Mouse (Mus musculus) intestine, embryonic 16.5 days (tissue): ENCODE data around the gene Suclg1. TPM values are rescaled to one million over a fixed set of nuclear protein-coding genes. Genes with fewer than 3 reads are reported as not detected.

ENCODE experiments used
- ATAC-seq: fragments of 200-750 bp; cut with Nextera tagmentation; 2 replicates; pipeline ENCODE4 v1.8.0; 2017; ENCODE audit warnings: moderate TSS enrichment, moderate library complexity
- H3K27ac ChIP-seq: fragments of 300-500 bp; sonication (generic); 2 replicates; pipeline ENCODE4 v1.5.1; 2014; ENCODE audit warnings: mild to moderate bottlenecking, low read length
- H3K27me3 ChIP-seq: fragments of 300-500 bp; sonication (generic); replicated peaks from 2 replicates; pipeline ENCODE4 v1.6.1; 2014; ENCODE audit warnings: low read length, control low read depth, mixed read lengths; ENCODE audit not compliant: control insufficient read depth, insufficient read depth
- H3K36me3 ChIP-seq: fragments of 300-500 bp; sonication (generic); 2 replicates; pipeline ENCODE4 v1.6.1; 2014; ENCODE audit warnings: low read length, control low read depth; ENCODE audit not compliant: control insufficient read depth, insufficient read depth
- H3K4me1 ChIP-seq: fragments of 300-500 bp; sonication (generic); 2 replicates; pipeline ENCODE4 v1.6.1; 2014; ENCODE audit warnings: low read length, control low read depth, mixed read lengths; ENCODE audit not compliant: control insufficient read depth, insufficient read depth
- H3K4me2 ChIP-seq: fragments of 300-500 bp; sonication (generic); 2 replicates; pipeline ENCODE4 v1.6.1; 2014; ENCODE audit warnings: low read depth, low read length, control low read depth
- H3K4me3 ChIP-seq: fragments of 300-500 bp; sonication (generic); 2 replicates; pipeline ENCODE4 v1.5.1; 2014; ENCODE audit warnings: mild to moderate bottlenecking, low read length
- H3K9ac ChIP-seq: fragments of 300-500 bp; sonication (generic); 2 replicates; pipeline ENCODE4 v1.6.1; 2014; ENCODE audit warnings: low read depth, low read length
- H3K9me3 ChIP-seq: fragments of 300-500 bp; sonication (generic); 2 replicates; pipeline ENCODE4 v1.6.1; 2016; ENCODE audit warnings: low read length, control low read depth; ENCODE audit not compliant: control insufficient read depth
- WGBS: fragments of 180-500 bp; shearing (Covaris S2); extraction: QIAGEN DNeasy Blood & Tissue Kit; methylation state at CpG from one replicate; pipeline ENCODE4 v1.1.7; 2014; 5-methylcytosine and 5-hydroxymethylcytosine counted together
- polyA plus RNA-seq: library from polyadenylated mRNA; unstranded; fragments of >200 nt; fragmentation: Nextera tagmentation; extraction: Ambion mirVana; gene quantifications from 2 replicates; pipeline ENCODE4 v1.2.1, GENCODE M21; 2015

Suclg1 gene
- polyA plus RNA-seq, result 371 and 392 TPM in 2 replicates

DNA sequence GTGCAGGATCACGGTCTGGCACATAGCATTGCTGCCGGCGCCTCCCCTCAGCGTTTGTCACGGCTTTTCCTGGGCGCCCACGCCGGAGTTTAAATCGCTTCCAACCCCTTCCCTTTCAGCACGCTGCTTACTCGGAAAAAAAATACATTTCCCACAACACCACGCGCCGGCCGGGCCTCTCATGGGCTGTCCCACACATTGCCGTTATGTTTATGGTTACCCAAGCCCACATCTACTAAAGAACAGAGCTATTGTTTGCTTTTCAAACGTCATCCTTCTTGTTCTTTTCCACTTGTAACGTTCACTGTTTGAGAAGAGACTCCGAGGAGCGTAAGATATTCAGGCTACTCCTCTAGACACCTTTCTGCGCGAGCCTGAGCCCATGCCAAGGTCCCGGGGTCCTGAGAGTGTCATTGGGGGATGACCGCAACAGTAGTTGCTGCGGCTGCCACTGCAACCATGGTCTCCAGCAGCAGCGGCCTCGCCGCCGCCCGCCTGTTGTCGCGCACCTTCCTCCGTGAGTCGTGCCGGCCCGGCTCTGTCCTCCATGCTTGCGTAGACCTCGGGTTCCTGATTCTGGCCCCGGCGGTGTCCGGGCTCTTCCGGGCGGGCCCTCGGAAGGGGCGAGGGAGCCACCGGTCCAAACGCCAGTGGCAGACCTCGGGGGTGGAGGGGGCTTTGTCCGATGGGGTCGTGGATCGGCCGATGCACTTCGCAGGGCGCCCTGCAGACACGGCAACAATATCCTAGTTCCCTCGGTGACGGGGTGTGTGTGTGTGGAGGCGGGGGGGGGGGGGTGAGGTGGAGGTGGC is at the start of gene Suclg1:
Gene Suclg1 (plus strand): TSS at position 146 of the 812 bp plus-strand sequence.
- ATAC-seq, result peak; percentile 92
- Histone ChIP-seq H3K9me3 (no peaks in the 10 kb centered on the region), H3K4me2 (peak within 1 kb of the TSS; percentile 74), H3K9ac (peak within 1 kb of the TSS; percentile 83), H3K27ac (peak within 1 kb of the TSS; percentile 72), H3K36me3 (0 out of 2 replicates have a peak, but pooled peaks cover 2% of the 10 kb centered on the region), H3K27me3 (no peaks in the 10 kb centered on the region), H3K4me3 (peak within 1 kb of the TSS; percentile 65), H3K4me1 (peaks cover 29% of the 10 kb centered on the region)
- WGBS, result under 1% methylated on average over 58 of the region's 58 CpGs

- Histone ChIP-seq H3K27me3 (no peaks in the 10 kb centered on the region), H3K4me2 (no peak overlapping the region), H3K4me3 (no peak overlapping the region), H3K36me3 (no peaks in the 10 kb centered on the region), H3K4me1 (no peaks in the 10 kb centered on the region), H3K9me3 (no peaks in the 10 kb centered on the region), H3K27ac (no peak overlapping the region), H3K9ac (no peak overlapping the region)
- WGBS, result 74% methylated on average over 2 of the region's 2 CpGs
- no peak for ATAC-seq
These were observed 44.5 kb upstream of the Suclg1 start for GRCm38 (mm10) chr6:73203724-73204123.

- no peaks in the 10 kb centered on the region for H3K36me3 ChIP-seq
- H3K9ac ChIP-seq, result no peak overlapping the region
- no peak overlapping the region for H3K4me2 ChIP-seq
- no peak for ATAC-seq
- WGBS, result 78% methylated on average over 4 of the region's 4 CpGs
- H3K27ac ChIP-seq, result no peak overlapping the region
- no peaks in the 10 kb centered on the region for H3K27me3 ChIP-seq
- H3K9me3 ChIP-seq, result no peaks in the 10 kb centered on the region
- no peak overlapping the region for H3K4me3 ChIP-seq
- no peaks in the 10 kb centered on the region for H3K4me1 ChIP-seq
These were observed 43.2 kb upstream of the Suclg1 start for GRCm38 (mm10) chr6:73204937-73205336.

- no peaks in the 10 kb centered on the region for H3K36me3 ChIP-seq
- H3K4me2 ChIP-seq, result no peak overlapping the region
- H3K4me1 ChIP-seq, result no peaks in the 10 kb centered on the region
- H3K9ac ChIP-seq, result no peak overlapping the region
- H3K9me3 ChIP-seq, result no peaks in the 10 kb centered on the region
- WGBS, result 86% methylated on average over 6 of the region's 6 CpGs
- ATAC-seq, result no peak
- H3K27ac ChIP-seq, result no peak overlapping the region
- H3K4me3 ChIP-seq, result no peak overlapping the region
- no peaks in the 10 kb centered on the region for H3K27me3 ChIP-seq
These were observed 38.6 kb upstream of the Suclg1 start for GRCm38 (mm10) chr6:73209598-73209997.

- no peak for ATAC-seq
- Histone ChIP-seq H3K27me3 (no peaks in the 10 kb centered on the region), H3K27ac (no peak overlapping the region), H3K9ac (no peak overlapping the region), H3K4me3 (no peak overlapping the region), H3K4me2 (no peak overlapping the region), H3K36me3 (no peaks in the 10 kb centered on the region), H3K9me3 (no peaks in the 10 kb centered on the region), H3K4me1 (no peaks in the 10 kb centered on the region)
- 87% methylated on average over 4 of the region's 4 CpGs for WGBS
These were observed 37.7 kb upstream of the Suclg1 start for GRCm38 (mm10) chr6:73210445-73210972.

DNA sequence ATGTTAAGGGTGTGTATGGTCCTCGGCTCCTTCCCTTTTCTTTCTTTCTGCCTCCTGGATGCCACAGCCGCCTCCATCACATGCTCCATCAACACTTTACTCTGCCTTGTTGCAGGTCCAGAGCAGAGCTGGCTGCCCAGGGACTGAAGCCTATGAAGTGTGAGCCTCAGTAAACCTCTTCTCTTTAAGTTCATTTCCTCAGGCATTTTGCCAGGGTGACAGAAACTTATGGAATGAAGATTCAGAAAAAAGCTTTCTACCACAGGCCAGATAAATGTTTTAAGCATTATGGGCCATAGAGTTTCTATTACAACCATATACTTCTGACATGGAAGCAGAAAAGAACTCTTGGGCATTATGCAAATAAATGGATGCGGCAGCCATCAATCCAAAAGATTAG is 37.1 kb upstream of the Suclg1 start:
- Histone ChIP-seq H3K27me3 (no peaks in the 10 kb centered on the region), H3K4me3 (no peak overlapping the region), H3K4me2 (no peak overlapping the region), H3K27ac (no peak overlapping the region), H3K36me3 (no peaks in the 10 kb centered on the region), H3K4me1 (no peaks in the 10 kb centered on the region), H3K9me3 (no peaks in the 10 kb centered on the region), H3K9ac (no peak overlapping the region)
- ATAC-seq, result no peak
- WGBS, result 88% methylated on average over 3 of the region's 3 CpGs

GRCm38 (mm10) chr6:73211602-73212001 is 36.6 kb upstream of the Suclg1 start:
- no peaks in the 10 kb centered on the region for H3K4me1 ChIP-seq
- no peak overlapping the region for H3K4me3 ChIP-seq
- H3K9me3 ChIP-seq, result no peaks in the 10 kb centered on the region
- no peak overlapping the region for H3K4me2 ChIP-seq
- no peaks in the 10 kb centered on the region for H3K36me3 ChIP-seq
- H3K27ac ChIP-seq, result no peak overlapping the region
- no peak overlapping the region for H3K9ac ChIP-seq
- no peaks in the 10 kb centered on the region for H3K27me3 ChIP-seq
- ATAC-seq, result no peak

- no peaks in the 10 kb centered on the region for H3K36me3 ChIP-seq
- H3K27me3 ChIP-seq, result no peaks in the 10 kb centered on the region
- peak within 1 kb of the TSS; percentile 57 for H3K9ac ChIP-seq
- WGBS, result 34% methylated on average over 25 of the region's 25 CpGs
- H3K9me3 ChIP-seq, result no peaks in the 10 kb centered on the region
- H3K27ac ChIP-seq, result peak within 1 kb of the TSS; percentile 76
- peak; percentile 99 for ATAC-seq
- H3K4me2 ChIP-seq, result peak within 1 kb of the TSS; percentile 66
- H3K4me1 ChIP-seq, result peaks cover 7% of the 10 kb centered on the region; the same call in 1 of the 2 replicates
- H3K4me3 ChIP-seq, result peak within 1 kb of the TSS; percentile 41
These were observed 26.8 kb upstream of the Suclg1 start, which contains the start of gene Dnah6 for GRCm38 (mm10) chr6:73221189-73221957. Gene Dnah6 (minus strand): TSS chr6:73221651.
